Mouse (Mus musculus) olfactory bulb, adult 2 months (tissue): ENCODE results near the gene Grifin.

Experiments used
- CTCF ChIP-seq: fragments of 200-500 bp; IDR thresholded peaks from 2 replicates; pipeline ENCODE4 v1.5.1; 2012; ENCODE audit warnings: low read depth, mild to moderate bottlenecking, low read length, moderate library complexity; ENCODE audit not compliant: insufficient read depth
- POLR2A ChIP-seq: fragments of 200-500 bp; IDR thresholded peaks from 2 replicates; pipeline ENCODE4 v1.6.1; 2012; ENCODE audit warnings: mild to moderate bottlenecking, low read depth, low read length, moderate library complexity; ENCODE audit not compliant: insufficient read depth

GRCm38 (mm10) chr5:140579221-140579620 lies 14.3 kb upstream of the Grifin start:
- TF ChIP-seq POLR2A (no peak), CTCF (no peak)
